Mouse (Mus musculus) bone marrow macrophage, adult 2 months (primary cell): ENCODE results near the gene Tmem178b.

ENCODE experiments used
- CTCF ChIP-seq: IDR thresholded peaks from 2 replicates; pipeline ENCODE4 v1.5.1; 2012; ENCODE audit warnings: low read depth, mild to moderate bottlenecking, low read length, moderate library complexity
- POLR2A ChIP-seq: IDR thresholded peaks from 2 replicates; pipeline ENCODE4 v1.6.1; 2012; ENCODE audit warnings: mild to moderate bottlenecking, low read depth, low read length, borderline replicate concordance

GRCm38 (mm10) chr6:40019396-40019795 is 146.3 kb downstream of the Tmem178b start:
- TF ChIP-seq POLR2A (no peak), CTCF (no peak)
